Mouse (Mus musculus) kidney, adult 2 months (tissue): ENCODE measurements at regions not wholly inside any gene's neighbourhood (a gene's known extent, or its start where the extent isn't known, plus 50 kb on each side); places are given as distances from the start of the nearest gene placed in this dataset.

ENCODE experiments used
- CTCF ChIP-seq: fragments of 200-500 bp; conservative IDR thresholded peaks from 2 replicates; pipeline ENCODE4 v1.5.1; 2011; ENCODE audit warnings: low read depth, mild to moderate bottlenecking, control low read depth, low read length, moderate library complexity, mixed read lengths; ENCODE audit not compliant: insufficient read depth, insufficient read length
- POLR2A ChIP-seq: fragments of 200-500 bp; IDR thresholded peaks from one replicate; pipeline ENCODE4 v1.6.1; 2011; ENCODE audit warnings: low read depth, low read length, control low read depth

DNA sequence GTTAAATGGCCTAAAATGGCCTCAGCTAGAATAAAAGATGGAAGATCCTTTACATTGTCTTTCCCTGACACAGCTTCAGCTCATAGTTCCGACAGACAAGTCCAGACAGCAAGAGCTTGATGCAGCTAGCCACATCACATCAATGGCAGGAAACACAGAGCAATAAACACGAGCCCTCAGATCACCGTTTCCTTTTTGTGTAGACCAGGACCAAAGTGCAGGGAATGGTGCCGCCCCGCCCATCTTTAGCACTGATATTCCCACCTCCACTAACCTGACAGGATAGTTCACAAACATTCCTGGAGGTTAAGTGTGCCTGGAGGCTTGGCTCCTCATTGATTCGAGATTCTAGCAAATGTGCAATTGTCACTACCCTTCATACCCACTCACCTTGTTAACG is 73.5 kb downstream of the Tnfaip3 start:
- TF ChIP-seq CTCF: no peak
- TF ChIP-seq POLR2A: no peak
